Mouse (Mus musculus) left cerebral cortex, adult 8-10 months (tissue): Measurements from ENCODE around the gene Dnajc27. TPM values are rescaled to one million over a fixed set of nuclear protein-coding genes. Genes with fewer than 3 reads are reported as not detected.

Experiments
- DNase-seq, 2 experiments: peaks; one replicate each; pipeline ENCODE4 v3.0.0; 2022; ENCODE audit warnings: low spot score in 2 of 2
- total RNA-seq, 4 experiments: library from RNA; stranded (reverse); gene quantifications; 2 replicates each; pipeline ENCODE4 v1.2.4; 2022

The Dnajc27 gene
- 100 to 1,000 TPM in 2 of 4 experiments, 10 to 100 TPM in 2; 90.1 to 105 (median 99.9) TPM for total RNA-seq

GRCm38 (mm10) chr12:4082132-4083001, at the start of gene Dnajc27:
Gene Dnajc27, plus strand, starts transcription at chr12:4082583.
- peak; percentile 93 to 99 for DNase-seq

GRCm38 (mm10) chr12:4036157-4036556, 46.2 kb upstream of the Dnajc27 start:
- DNase-seq = no peak

DNA sequence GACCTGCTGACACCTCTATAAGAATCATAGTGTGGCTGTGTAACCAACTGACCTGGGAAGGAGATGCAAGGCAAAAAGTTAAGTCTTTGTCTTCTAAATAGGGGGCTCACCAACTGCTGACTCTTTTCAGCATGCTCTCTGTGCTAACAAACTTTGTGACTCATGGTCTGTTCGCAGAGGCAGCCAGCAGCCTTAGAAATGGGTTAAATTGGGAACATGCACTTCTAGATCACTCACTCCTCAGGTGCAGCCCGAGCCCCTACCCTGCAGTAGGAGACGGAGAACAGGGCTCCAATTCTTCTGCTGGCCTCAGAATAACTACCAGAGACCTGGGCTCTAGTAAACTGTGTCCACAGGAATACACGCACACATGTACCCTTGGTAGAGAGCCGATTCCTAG, 44.9 kb upstream of the Dnajc27 start:
- DNase-seq = peak in 1 of 2 experiments; percentile 30

GRCm38 (mm10) chr12:4038061-4039041, 44.0 kb upstream of the Dnajc27 start, which contains the start of gene Efr3b:
Gene Efr3b, minus strand, starts transcription at chr12:4038915.
- DNase-seq = peak; percentile 63 to 86

DNA sequence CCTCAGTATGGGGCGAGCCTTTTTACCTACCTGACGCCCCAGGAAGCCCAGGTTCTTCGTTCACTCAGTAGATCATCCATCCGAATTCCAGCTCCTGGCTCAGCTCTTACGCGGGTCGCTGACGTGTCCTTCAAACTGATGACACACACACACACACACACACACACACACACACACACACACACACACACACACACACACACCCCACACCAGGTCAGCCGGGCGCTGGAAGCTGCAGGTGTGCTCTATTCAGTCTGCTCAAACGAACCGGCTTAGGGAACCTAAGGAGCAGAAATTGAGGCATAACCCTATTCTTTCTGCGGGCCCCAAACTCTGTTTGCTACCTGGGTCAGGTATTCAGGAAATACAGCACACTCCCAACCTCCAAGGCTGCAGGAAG, 43.3 kb upstream of the Dnajc27 start:
- DNase-seq = no peak

- no peak for DNase-seq
Measured at GRCm38 (mm10) chr12:4042411-4042810, 40.0 kb upstream of the Dnajc27 start.

DNA sequence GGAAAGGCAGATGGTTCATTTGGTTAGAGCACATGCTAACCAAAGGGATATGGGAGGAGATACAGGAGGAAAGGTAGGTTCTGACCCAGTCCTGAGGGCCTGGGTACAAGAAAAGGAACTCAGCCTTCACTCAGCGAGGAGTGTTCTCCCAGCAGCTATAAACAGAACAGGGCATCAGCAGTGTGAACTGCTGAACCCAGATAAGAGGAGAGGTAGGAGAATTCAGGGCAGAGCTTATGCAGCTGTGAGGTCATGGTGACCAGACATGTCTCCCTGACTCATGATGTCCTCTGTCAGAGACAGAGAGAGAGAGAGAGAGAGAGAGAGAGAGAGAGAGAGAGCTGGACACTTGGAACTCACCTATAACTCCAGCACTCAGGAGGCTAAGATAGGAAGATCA, 36.4 kb upstream of the Dnajc27 start:
- DNase-seq = no peak

GRCm38 (mm10) chr12:4048031-4048430, 34.4 kb upstream of the Dnajc27 start:
- DNase-seq = no peak

GRCm38 (mm10) chr12:4050861-4051425, 31.4 kb upstream of the Dnajc27 start:
- no peak for DNase-seq

DNA sequence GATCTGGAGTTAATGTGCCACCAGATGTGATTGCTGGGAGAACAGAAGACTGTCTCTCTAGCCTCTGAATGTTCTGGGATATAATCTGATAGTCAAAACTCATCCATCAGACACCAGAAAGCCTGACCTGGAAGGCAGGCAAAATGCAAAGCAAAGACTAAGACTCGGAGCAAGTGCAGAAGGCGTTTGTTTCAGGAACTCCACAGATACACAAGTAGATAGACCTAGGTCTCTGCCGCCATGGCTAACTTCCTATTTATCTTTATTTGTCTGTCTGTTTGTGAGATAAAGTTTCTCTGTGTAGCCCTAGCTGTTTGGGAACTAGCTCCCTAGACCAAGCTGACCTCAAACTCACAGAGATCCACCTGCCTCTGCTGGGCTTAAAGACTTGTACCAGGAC, 28.7 kb upstream of the Dnajc27 start:
- no peak for DNase-seq

DNA sequence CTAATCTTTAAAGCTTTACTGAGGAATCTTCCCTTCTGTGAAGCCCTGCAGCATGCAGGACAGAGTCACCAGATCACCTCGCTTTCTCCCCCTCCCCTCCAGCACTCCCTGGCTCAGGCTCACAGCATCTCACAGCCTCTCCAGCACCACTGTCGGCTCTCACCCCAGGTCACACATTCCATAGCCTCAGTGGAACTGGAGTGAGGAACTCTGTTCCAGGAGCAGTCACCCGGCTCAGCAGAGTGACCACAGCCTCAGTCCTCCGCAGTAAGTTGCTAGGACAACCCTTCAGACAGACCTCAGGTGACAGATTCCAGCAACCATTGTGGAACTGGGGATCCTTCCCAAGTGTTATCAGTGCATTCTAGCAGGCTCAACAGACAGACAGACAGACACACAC, 27.5 kb upstream of the Dnajc27 start:
- DNase-seq = no peak

GRCm38 (mm10) chr12:4058321-4058720, 24.1 kb upstream of the Dnajc27 start:
- no peak for DNase-seq

DNA sequence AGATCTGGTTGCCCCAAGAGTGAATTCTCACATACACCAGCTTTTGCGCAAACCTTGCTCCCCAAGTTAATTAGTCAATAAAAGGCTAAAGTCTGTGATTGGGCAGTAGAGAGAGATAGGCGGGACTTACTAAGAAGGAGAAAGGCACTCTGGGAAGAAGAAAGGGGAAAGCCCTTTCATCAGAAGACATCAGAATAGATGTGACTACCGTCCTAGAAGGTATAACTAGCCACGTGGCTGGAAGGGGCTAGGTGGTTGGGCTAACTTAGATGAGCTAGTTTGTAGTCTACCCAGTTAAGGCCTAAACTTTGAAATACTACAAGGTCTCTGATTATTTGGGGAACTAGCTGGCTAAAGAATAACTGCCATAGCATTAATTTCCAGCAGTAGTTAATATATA, 22.7 kb upstream of the Dnajc27 start:
- no peak for DNase-seq

DNA sequence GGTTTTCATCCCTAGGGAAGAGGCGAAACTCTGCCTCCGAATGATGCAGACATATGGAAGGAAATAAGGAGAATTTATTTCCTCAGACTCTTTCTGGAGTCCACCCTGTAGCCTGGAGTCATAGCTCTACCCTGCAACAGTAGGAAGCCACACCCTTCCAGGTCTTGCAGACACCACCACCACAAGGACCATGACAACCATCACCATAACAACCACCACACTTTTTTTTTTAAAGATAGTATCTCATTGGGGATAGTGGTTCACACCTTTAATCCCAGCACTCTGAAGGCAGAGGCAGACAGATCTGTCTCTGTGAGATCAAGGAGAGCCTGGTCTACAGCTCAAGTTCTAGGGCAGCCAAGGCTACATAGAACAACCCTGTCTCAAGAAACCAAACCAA, 16.9 kb upstream of the Dnajc27 start:
- no peak for DNase-seq

DNA sequence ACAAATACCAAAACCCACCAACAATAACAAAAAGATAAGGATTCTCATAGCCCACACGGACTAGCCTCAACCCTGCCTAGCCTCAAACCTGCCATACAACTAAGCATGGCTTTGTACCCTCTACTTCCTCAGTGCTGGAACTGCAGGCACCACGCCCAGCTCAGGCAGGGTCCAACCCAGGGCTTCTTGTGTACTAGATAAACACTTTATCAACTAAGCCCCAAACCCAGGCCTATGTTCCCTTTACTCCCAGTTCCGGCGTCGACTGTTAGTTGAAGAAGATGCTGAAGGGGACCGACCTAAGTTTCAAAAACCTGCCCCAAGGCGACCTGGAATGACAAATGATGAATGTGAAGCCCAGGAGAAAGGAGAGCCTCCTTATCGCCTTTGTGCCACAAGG, 16.4 kb upstream of the Dnajc27 start:
- DNase-seq = no peak

GRCm38 (mm10) chr12:4066681-4067459, 15.5 kb upstream of the Dnajc27 start:
- peak; percentile 38 to 84 for DNase-seq

DNA sequence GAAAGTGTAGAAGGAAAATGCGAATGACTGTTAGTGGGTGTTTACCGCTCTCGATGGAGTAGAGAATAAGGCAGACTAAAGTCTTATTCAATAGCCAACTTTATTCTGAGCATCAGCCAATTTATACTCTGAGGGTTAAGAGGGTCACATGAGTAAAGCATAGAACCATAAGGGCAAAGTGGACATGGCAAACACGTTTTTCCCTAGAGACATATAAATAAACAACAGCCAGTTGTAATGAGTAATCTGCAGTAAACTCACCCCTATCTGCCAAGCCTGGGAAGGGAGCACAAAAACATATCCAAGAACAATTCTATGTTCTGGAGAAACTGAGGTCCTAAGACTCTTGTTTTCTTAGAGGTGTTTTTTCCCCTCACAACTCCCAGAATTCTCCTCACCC, 13.8 kb upstream of the Dnajc27 start:
- no peak for DNase-seq

- no peak for DNase-seq
Measured at GRCm38 (mm10) chr12:4071671-4072070, 10.7 kb upstream of the Dnajc27 start.

DNA sequence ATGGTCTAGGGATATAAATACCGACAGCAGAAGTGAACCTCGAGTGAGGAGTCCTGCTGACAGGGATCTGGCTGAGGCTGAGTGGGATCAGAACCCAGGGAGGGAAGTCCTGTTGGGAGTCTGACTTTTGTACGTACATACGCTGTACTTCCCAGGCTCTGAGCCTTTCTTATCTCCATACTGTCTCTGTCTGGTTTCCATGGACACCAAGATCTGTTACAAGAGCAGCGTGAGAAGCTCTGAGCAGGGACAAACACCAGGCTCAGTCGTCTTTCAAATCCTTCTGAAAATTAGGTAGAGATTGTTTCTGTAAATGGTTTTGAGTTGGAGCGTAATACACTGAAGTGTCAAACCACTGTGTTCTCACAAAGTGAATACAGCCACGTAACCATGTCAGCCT, 7.0 kb upstream of the Dnajc27 start:
- no peak for DNase-seq

- DNase-seq = no peak
Measured at GRCm38 (mm10) chr12:4076383-4076782, 6.0 kb upstream of the Dnajc27 start.

DNA sequence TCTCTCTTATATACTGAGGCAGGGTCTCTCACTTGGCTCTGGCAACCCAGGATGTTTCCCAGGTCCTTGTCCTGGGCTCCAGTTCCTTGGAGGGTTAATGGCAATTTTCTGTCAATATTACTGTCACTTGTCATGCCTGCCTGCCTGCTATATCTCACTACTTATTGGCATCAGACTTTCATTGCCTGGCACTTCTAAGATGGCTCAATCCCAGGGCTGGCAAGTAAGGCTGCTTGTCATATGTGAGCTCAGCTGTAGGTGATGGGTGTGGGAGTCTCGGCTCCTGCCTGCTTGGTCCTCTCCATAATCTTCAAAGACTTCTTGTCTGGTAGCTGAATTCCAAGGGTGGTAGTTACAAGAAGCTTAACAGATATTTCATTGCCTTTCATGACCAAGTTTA, 4.3 kb upstream of the Dnajc27 start:
- DNase-seq = peak in 1 of 2 experiments; percentile 32
